Mouse (Mus musculus): Measurements from ENCODE around the gene Fbrs. TPM values are rescaled to one million over a fixed set of nuclear protein-coding genes. Genes with fewer than 3 reads are reported as not detected.
"Not testable (repeated sequence)": the region's sequence is repeated elsewhere in the genome, so short reads cannot be mapped to it uniquely, and the experiment has no call there.

The Fbrs gene
- polyA plus RNA-seq, 1 experiment from 2014 or later: 9.0 TPM

GRCm38 (mm10) chr7:127479318-127480225 lies 573 bp downstream of the Fbrs start:
- peaks cover 35% of the 10 kb centered on the region for H3K4me1 ChIP-seq
- no peaks in the 10 kb centered on the region for H3K9me3 ChIP-seq
- no peak for DNase-seq (ENCODE audit: low spot score)
- 6% methylated on average over 48 of the region's 48 CpGs for WGBS
- H3K4me3 ChIP-seq: peak overlapping the region; percentile 99
- H3K27ac ChIP-seq (replicated peaks): peak overlapping the region; percentile 94
- peaks cover 72% of the 10 kb centered on the region for H3K36me3 ChIP-seq (replicated peaks)
- H3K27me3 ChIP-seq (replicated peaks; ENCODE audit: low read depth, poor library complexity, severe bottlenecking): no peaks in the 10 kb centered on the region

GRCm38 (mm10) chr7:127480321-127480720 lies 1.3 kb downstream of the Fbrs start:
- Histone ChIP-seq H3K4me1 (peaks cover 36% of the 10 kb centered on the region), H3K9me3 (no peaks in the 10 kb centered on the region), H3K4me3 (peak overlapping the region; percentile 99), H3K27me3 (replicated peaks; ENCODE audit: low read depth, poor library complexity, severe bottlenecking) (no peaks in the 10 kb centered on the region), H3K27ac (replicated peaks) (no peak overlapping the region), H3K36me3 (replicated peaks) (peaks cover 72% of the 10 kb centered on the region)
- DNase-seq (ENCODE audit: low spot score): no peak
- 75% methylated on average over 2 of the region's 2 CpGs for WGBS

GRCm38 (mm10) chr7:127485416-127485815 lies 6.4 kb downstream of the Fbrs start:
- H3K27ac ChIP-seq (replicated peaks): no peak overlapping the region
- DNase-seq (ENCODE audit: low spot score): no peak
- WGBS: 87% methylated on average over 5 of the region's 5 CpGs
- no peaks in the 10 kb centered on the region for H3K9me3 ChIP-seq
- H3K27me3 ChIP-seq (replicated peaks; ENCODE audit: low read depth, poor library complexity, severe bottlenecking): no peaks in the 10 kb centered on the region
- peaks cover 9% of the 10 kb centered on the region for H3K4me1 ChIP-seq
- 0 out of 2 replicates have a peak overlapping the region, but pooled peaks have one; percentile 2 for H3K4me3 ChIP-seq
- H3K36me3 ChIP-seq (replicated peaks): peaks cover 98% of the 10 kb centered on the region

GRCm38 (mm10) chr7:127488364-127488763 lies 9.4 kb downstream of the Fbrs start:
- H3K27ac ChIP-seq (replicated peaks); DNase-seq (ENCODE audit: low spot score); H3K9me3 ChIP-seq; H3K4me3 ChIP-seq; H3K27me3 ChIP-seq (replicated peaks; ENCODE audit: low read depth, poor library complexity, severe bottlenecking); H3K4me1 ChIP-seq: not testable (repeated sequence)
- WGBS: 89% methylated on average over 5 of the region's 5 CpGs
- peaks cover 93% of the 10 kb centered on the region for H3K36me3 ChIP-seq (replicated peaks)

- H3K4me1 ChIP-seq: no peaks in the 10 kb centered on the region
- H3K9me3 ChIP-seq: no peaks in the 10 kb centered on the region
- no peak overlapping the region for H3K27ac ChIP-seq (replicated peaks)
- 97% methylated on average over 7 of the region's 7 CpGs for WGBS
- no peak for DNase-seq (ENCODE audit: low spot score)
- H3K36me3 ChIP-seq (replicated peaks): peaks cover 77% of the 10 kb centered on the region
- no peak overlapping the region for H3K4me3 ChIP-seq
- no peaks in the 10 kb centered on the region for H3K27me3 ChIP-seq (replicated peaks; ENCODE audit: low read depth, poor library complexity, severe bottlenecking)
These were observed 11.0 kb downstream of the Fbrs start for GRCm38 (mm10) chr7:127489982-127490381.

GRCm38 (mm10) chr7:127491846-127492245 lies 12.8 kb downstream of the Fbrs start:
- Histone ChIP-seq H3K27me3 (replicated peaks; ENCODE audit: low read depth, poor library complexity, severe bottlenecking) (no peaks in the 10 kb centered on the region), H3K4me3 (no peak overlapping the region), H3K4me1 (no peaks in the 10 kb centered on the region), H3K9me3 (no peaks in the 10 kb centered on the region), H3K36me3 (replicated peaks) (peaks cover 58% of the 10 kb centered on the region), H3K27ac (replicated peaks) (no peak overlapping the region)
- 93% methylated on average over 3 of the region's 3 CpGs for WGBS
- no peak for DNase-seq (ENCODE audit: low spot score)

GRCm38 (mm10) chr7:127494648-127495047 lies 15.6 kb downstream of the Fbrs start:
- no peaks in the 10 kb centered on the region for H3K27me3 ChIP-seq (replicated peaks; ENCODE audit: low read depth, poor library complexity, severe bottlenecking)
- H3K4me1 ChIP-seq: no peaks in the 10 kb centered on the region
- peaks cover 32% of the 10 kb centered on the region for H3K36me3 ChIP-seq (replicated peaks)
- H3K27ac ChIP-seq (replicated peaks): no peak overlapping the region
- no peak for DNase-seq (ENCODE audit: low spot score)
- H3K9me3 ChIP-seq: no peaks in the 10 kb centered on the region
- no peak overlapping the region for H3K4me3 ChIP-seq

- no peak for DNase-seq (ENCODE audit: low spot score)
- H3K36me3 ChIP-seq (replicated peaks): peaks cover 4% of the 10 kb centered on the region
- H3K4me1 ChIP-seq: no peaks in the 10 kb centered on the region
- H3K9me3 ChIP-seq: no peaks in the 10 kb centered on the region
- WGBS: 89% methylated on average over 2 of the region's 2 CpGs
- no peak overlapping the region for H3K4me3 ChIP-seq
- no peak overlapping the region for H3K27ac ChIP-seq (replicated peaks)
- no peaks in the 10 kb centered on the region for H3K27me3 ChIP-seq (replicated peaks; ENCODE audit: low read depth, poor library complexity, severe bottlenecking)
These were observed 18.4 kb downstream of the Fbrs start for GRCm38 (mm10) chr7:127497382-127497781.

GRCm38 (mm10) chr7:127498407-127498806 lies 19.4 kb downstream of the Fbrs start:
- no peak overlapping the region for H3K27ac ChIP-seq (replicated peaks)
- H3K9me3 ChIP-seq: no peaks in the 10 kb centered on the region
- 49% methylated on average over 3 of the region's 3 CpGs for WGBS
- H3K4me1 ChIP-seq: no peaks in the 10 kb centered on the region
- H3K4me3 ChIP-seq: no peak overlapping the region
- no peaks in the 10 kb centered on the region for H3K36me3 ChIP-seq (replicated peaks)
- no peaks in the 10 kb centered on the region for H3K27me3 ChIP-seq (replicated peaks; ENCODE audit: low read depth, poor library complexity, severe bottlenecking)
- peak; percentile 26 for DNase-seq (ENCODE audit: low spot score)

- no peak overlapping the region for H3K27ac ChIP-seq (replicated peaks)
- H3K36me3 ChIP-seq (replicated peaks): peaks cover 2% of the 10 kb centered on the region; the same call in 1 of the 2 replicates
- 93% methylated on average over 3 of the region's 3 CpGs for WGBS
- DNase-seq (ENCODE audit: low spot score): no peak
- no peak overlapping the region for H3K4me3 ChIP-seq
- H3K9me3 ChIP-seq: no peaks in the 10 kb centered on the region
- no peaks in the 10 kb centered on the region for H3K27me3 ChIP-seq (replicated peaks; ENCODE audit: low read depth, poor library complexity, severe bottlenecking)
- peaks cover 20% of the 10 kb centered on the region for H3K4me1 ChIP-seq
These were observed 29.3 kb downstream of the Fbrs start for GRCm38 (mm10) chr7:127508291-127508690.

GRCm38 (mm10) chr7:127509830-127510229 lies 30.8 kb downstream of the Fbrs start:
- H3K4me3 ChIP-seq; DNase-seq (ENCODE audit: low spot score); H3K9me3 ChIP-seq; H3K27ac ChIP-seq (replicated peaks); H3K27me3 ChIP-seq (replicated peaks; ENCODE audit: low read depth, poor library complexity, severe bottlenecking): not testable (repeated sequence)
- H3K4me1 ChIP-seq: peaks cover 28% of the 10 kb centered on the region
- peaks cover 14% of the 10 kb centered on the region for H3K36me3 ChIP-seq (replicated peaks)
- WGBS: 94% methylated on average over 4 of the region's 4 CpGs

- H3K27ac ChIP-seq (replicated peaks): peak overlapping the region; percentile 99
- peak; percentile 20 for DNase-seq (ENCODE audit: low spot score)
- H3K27me3 ChIP-seq (replicated peaks; ENCODE audit: low read depth, poor library complexity, severe bottlenecking): no peaks in the 10 kb centered on the region
- WGBS: 37% methylated on average over 8 of the region's 8 CpGs
- H3K4me1 ChIP-seq: peaks cover 28% of the 10 kb centered on the region
- H3K36me3 ChIP-seq (replicated peaks): peaks cover 28% of the 10 kb centered on the region
- peak overlapping the region; percentile 82 for H3K4me3 ChIP-seq
- H3K9me3 ChIP-seq: no peaks in the 10 kb centered on the region
These were observed 32.2 kb downstream of the Fbrs start for GRCm38 (mm10) chr7:127511241-127511640.

- H3K4me1 ChIP-seq: peaks cover 24% of the 10 kb centered on the region
- H3K36me3 ChIP-seq (replicated peaks): peaks cover 34% of the 10 kb centered on the region
- peak within 1 kb of the TSS; percentile 82 for H3K4me3 ChIP-seq
- peak within 1 kb of the TSS; percentile 99 for H3K27ac ChIP-seq (replicated peaks)
- no peaks in the 10 kb centered on the region for H3K9me3 ChIP-seq
- WGBS: under 1% methylated on average over 37 of the region's 37 CpGs
- DNase-seq (ENCODE audit: low spot score): peak; percentile 97
- no peaks in the 10 kb centered on the region for H3K27me3 ChIP-seq (replicated peaks; ENCODE audit: low read depth, poor library complexity, severe bottlenecking)
These were observed 32.8 kb downstream of the Fbrs start, which contains the start of gene Srcap for GRCm38 (mm10) chr7:127511808-127512230. Gene Srcap (plus strand): TSS chr7:127511983.

Data from embryonic facial prominence, embryonic 10.5 days (tissue).